Mouse (Mus musculus): Measurements from ENCODE around the gene Dzip3. TPM values are rescaled to one million over a fixed set of nuclear protein-coding genes. Genes with fewer than 3 reads are reported as not detected.

Gene Dzip3
- total RNA-seq, 2 experiments from 2014 or later: 8.2 to 8.3 TPM

Other genes starting within 250 kb of the Dzip3 start
- gene Trat1, start 222.1 kb downstream of the Dzip3 start, total RNA-seq (2021): 1 to 10 TPM in 1 of 2 experiments, under 1 TPM in 1; 0.17 to 1.5 TPM
- not detected for gene Retnlb, start 177.3 kb downstream of the Dzip3 start, total RNA-seq (2021)
- 1 to 10 TPM; 3.7 to 6.8 TPM for gene Retnla, start 151.6 kb downstream of the Dzip3 start, total RNA-seq (2021)
- gene Retnlg, start 121.5 kb downstream of the Dzip3 start, total RNA-seq (2021): 1 to 10 TPM; 1.1 to 1.2 TPM
- gene Cip2a, start within 50 bp of the Dzip3 start, total RNA-seq (2021): 1 to 10 TPM; 2.0 to 4.2 TPM
- gene Myh15, start 63.3 kb upstream of the Dzip3 start, total RNA-seq (2021): not detected